Mouse (Mus musculus): ENCODE results near the gene Slc16a2.

Slc16a2 gene

GRCm38 (mm10) chrX:103821832-103822196 lies at the start of gene Slc16a2:
TSS of gene Slc16a2 (minus strand) at chrX:103821983.
- DNase-seq (ENCODE audit: low spot score in 2 of 2): peak; percentile 10 to 13

GRCm38 (mm10) chrX:103863502-103863901 lies 41.7 kb upstream of the Slc16a2 start:
- no peak for DNase-seq (ENCODE audit: low spot score in 2 of 2)

- DNase-seq (ENCODE audit: low spot score in 2 of 2): no peak
Observed at GRCm38 (mm10) chrX:103862877-103863276, 41.1 kb upstream of the Slc16a2 start.

- no peak for DNase-seq (ENCODE audit: low spot score in 2 of 2)
Observed at GRCm38 (mm10) chrX:103845266-103845665, 23.5 kb upstream of the Slc16a2 start.

GRCm38 (mm10) chrX:103828836-103829235 lies 7.1 kb upstream of the Slc16a2 start:
- no peak for DNase-seq (ENCODE audit: low spot score in 2 of 2)

GRCm38 (mm10) chrX:103822271-103822811 lies 558 bp upstream of the Slc16a2 start:
- no peak for DNase-seq (ENCODE audit: low spot score in 2 of 2)

GRCm38 (mm10) chrX:103821195-103821831 lies 470 bp downstream of the Slc16a2 start:
- no peak for DNase-seq (ENCODE audit: low spot score in 2 of 2)

- no peak for DNase-seq (ENCODE audit: low spot score in 2 of 2)
Observed at GRCm38 (mm10) chrX:103820307-103821194, 1.2 kb downstream of the Slc16a2 start.

GRCm38 (mm10) chrX:103819253-103819652 lies 2.5 kb downstream of the Slc16a2 start:
- no peak for DNase-seq (ENCODE audit: low spot score in 2 of 2)

GRCm38 (mm10) chrX:103812690-103813089 lies 9.1 kb downstream of the Slc16a2 start:
- DNase-seq (ENCODE audit: low spot score in 2 of 2): no peak

- DNase-seq (ENCODE audit: low spot score in 2 of 2): no peak
Observed at GRCm38 (mm10) chrX:103810483-103810882, 11.3 kb downstream of the Slc16a2 start.

GRCm38 (mm10) chrX:103806373-103806772 lies 15.4 kb downstream of the Slc16a2 start:
- DNase-seq (ENCODE audit: low spot score in 2 of 2): no peak

GRCm38 (mm10) chrX:103796961-103797360 lies 24.8 kb downstream of the Slc16a2 start:
- no peak for DNase-seq (ENCODE audit: low spot score in 2 of 2)

GRCm38 (mm10) chrX:103795506-103795905 lies 26.3 kb downstream of the Slc16a2 start:
- no peak for DNase-seq (ENCODE audit: low spot score in 2 of 2)

GRCm38 (mm10) chrX:103791329-103791728 lies 30.5 kb downstream of the Slc16a2 start:
- no peak for DNase-seq (ENCODE audit: low spot score in 2 of 2)

GRCm38 (mm10) chrX:103785681-103786080 lies 36.1 kb downstream of the Slc16a2 start:
- DNase-seq (ENCODE audit: low spot score in 2 of 2): no peak

GRCm38 (mm10) chrX:103776412-103776811 lies 45.4 kb downstream of the Slc16a2 start:
- DNase-seq (ENCODE audit: low spot score in 2 of 2): no peak

GRCm38 (mm10) chrX:103746197-103746596 lies 75.6 kb downstream of the Slc16a2 start:
- DNase-seq (ENCODE audit: low spot score in 2 of 2): no peak

- no peak for DNase-seq (ENCODE audit: low spot score in 2 of 2)
Observed at GRCm38 (mm10) chrX:103744171-103745039, 77.4 kb downstream of the Slc16a2 start.

- DNase-seq (ENCODE audit: low spot score in 2 of 2): no peak
Observed at GRCm38 (mm10) chrX:103742057-103742315, 79.8 kb downstream of the Slc16a2 start.

- DNase-seq (ENCODE audit: low spot score in 2 of 2): no peak
Observed at GRCm38 (mm10) chrX:103741215-103742056, 80.3 kb downstream of the Slc16a2 start.

Measured in spleen, postnatal 36 days (tissue).